Mouse (Mus musculus) ES-E14 (cell line): ENCODE results near the gene Amacr.

Experiments used
- MAFK ChIP-seq: IDR thresholded peaks from 2 replicates; pipeline ENCODE4 v1.6.1; 2014; ENCODE audit warnings: mild to moderate bottlenecking, low read depth, low read length, inconsistent platforms; ENCODE audit not compliant: insufficient read depth
- ZC3H11A ChIP-seq: IDR thresholded peaks from 2 replicates; pipeline ENCODE4 v1.6.1; 2012; ENCODE audit warnings: low read depth, mild to moderate bottlenecking, inconsistent platforms, low read length, borderline replicate concordance

DNA sequence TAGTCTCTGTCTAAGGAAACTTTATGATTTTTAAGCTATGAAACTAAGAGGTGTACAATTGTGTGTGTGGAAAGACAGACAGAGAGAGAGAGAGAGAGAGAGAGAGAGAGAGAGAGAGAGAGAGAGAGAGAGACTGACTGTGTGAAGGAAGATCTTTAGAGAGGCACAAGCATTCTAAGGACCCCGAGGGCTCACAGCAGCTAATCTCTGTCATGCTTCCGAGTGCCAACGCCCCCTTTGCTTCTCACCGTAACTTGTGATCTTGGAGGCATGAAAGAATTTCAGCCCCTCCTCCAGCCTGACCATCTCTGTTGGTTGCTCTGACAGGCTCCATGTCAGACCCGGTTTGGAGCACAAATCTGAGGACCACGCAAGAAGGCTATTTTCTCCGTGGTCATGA, 18.9 kb downstream of the Amacr start, which contains the start of gene Slc45a2:
- TF ChIP-seq ZC3H11A (no peak), MAFK (no peak)
